Mouse (Mus musculus) liver, embryonic 16.5 days (tissue): ENCODE data around the gene Ccs. TPM values are rescaled to one million over a fixed set of nuclear protein-coding genes. Genes with fewer than 3 reads are reported as not detected.
"Not testable (repeated sequence)": the region's sequence is repeated elsewhere in the genome, so short reads cannot be mapped to it uniquely, and the experiment has no call there.

Experiments
- ATAC-seq: fragments of 200-750 bp; cut with Nextera tagmentation; 2 replicates; pipeline ENCODE4 v1.8.0; 2017; ENCODE audit warnings: low read depth, mild to moderate bottlenecking, moderate number of reproducible peaks, moderate library complexity
- H3K27ac ChIP-seq: fragments of 300-500 bp; sonication (generic); 2 replicates; pipeline ENCODE4 v1.5.1; 2014; ENCODE audit warnings: mild to moderate bottlenecking, low read length
- H3K27me3 ChIP-seq: fragments of 300-500 bp; sonication (generic); 2 replicates; pipeline ENCODE4 v1.6.1; 2014; ENCODE audit warnings: low read depth, low read length, mixed read lengths; ENCODE audit not compliant: control insufficient read depth, insufficient read depth
- H3K36me3 ChIP-seq: fragments of 300-500 bp; sonication (generic); 2 replicates; pipeline ENCODE4 v1.6.1; 2014; ENCODE audit warnings: mild to moderate bottlenecking; ENCODE audit not compliant: control insufficient read depth, insufficient read depth
- H3K4me1 ChIP-seq: fragments of 300-500 bp; sonication (generic); 2 replicates; pipeline ENCODE4 v1.6.1; 2014; ENCODE audit warnings: low read depth, low read length, mixed read lengths; ENCODE audit not compliant: control insufficient read depth
- H3K4me2 ChIP-seq: fragments of 300-500 bp; sonication (generic); 2 replicates; pipeline ENCODE4 v1.6.1; 2014; ENCODE audit warnings: low read depth, low read length, mixed read lengths
- H3K4me3 ChIP-seq: fragments of 300-500 bp; sonication (generic); 2 replicates; pipeline ENCODE4 v1.5.1; 2014; ENCODE audit warnings: low read depth, mild to moderate bottlenecking, low read length
- H3K9ac ChIP-seq: fragments of 300-500 bp; sonication (generic); 2 replicates; pipeline ENCODE4 v1.6.1; 2014; ENCODE audit warnings: low read depth, low read length
- H3K9me3 ChIP-seq: fragments of 300-500 bp; sonication (generic); replicated peaks from 2 replicates; pipeline ENCODE4 v1.6.1; 2016; ENCODE audit warnings: low read length; ENCODE audit not compliant: control insufficient read depth
- WGBS: fragments of 180-500 bp; shearing (Covaris S2); extraction: QIAGEN DNeasy Blood & Tissue Kit; methylation state at CpG from one replicate; pipeline ENCODE4 v1.1.7; 2014; ENCODE audit not compliant: insufficient replicate concordance; 5-methylcytosine and 5-hydroxymethylcytosine counted together
- polyA plus RNA-seq: library from polyadenylated mRNA; unstranded; fragments of >200 nt; fragmentation: Nextera tagmentation; extraction: Ambion mirVana; gene quantifications from 2 replicates; pipeline ENCODE4 v1.2.1, GENCODE M21; 2015

Ccs gene
- polyA plus RNA-seq, result 55.2 and 57.1 TPM in 2 replicates

GRCm38 (mm10) chr19:4839149-4839548, at the start of gene Ccs, which contains the start of gene Ccdc87:
Gene Ccs, minus strand, starts transcription at chr19:4839332.
Gene Ccdc87, plus strand, starts transcription at chr19:4839366.
- H3K27me3 ChIP-seq, result peaks cover 25% of the 10 kb centered on the region
- H3K36me3 ChIP-seq, result no peaks in the 10 kb centered on the region
- peak; percentile 99 for ATAC-seq
- H3K4me2 ChIP-seq, result peak within 1 kb of the TSS; percentile 99
- H3K27ac ChIP-seq, result peak within 1 kb of the TSS; percentile 62
- H3K9ac ChIP-seq, result peak within 1 kb of the TSS; percentile 72
- WGBS, result under 1% methylated on average over 25 of the region's 25 CpGs
- peak within 1 kb of the TSS; percentile 77 for H3K4me3 ChIP-seq
- H3K9me3 ChIP-seq, result no peaks in the 10 kb centered on the region
- H3K4me1 ChIP-seq, result peaks cover 22% of the 10 kb centered on the region

- ATAC-seq, result peak; percentile 89
- H3K4me2 ChIP-seq, result peak overlapping the region; percentile 10
- H3K36me3 ChIP-seq, result no peaks in the 10 kb centered on the region; the same call in 1 of the 2 replicates
- H3K4me1 ChIP-seq, result peaks cover 29% of the 10 kb centered on the region
- WGBS, result 44% methylated on average over 4 of the region's 4 CpGs
- H3K9ac ChIP-seq, result peak overlapping the region; percentile 16; the same call in 1 of the 2 replicates
- peak overlapping the region; percentile 45 for H3K27ac ChIP-seq
- no peaks in the 10 kb centered on the region for H3K27me3 ChIP-seq
- H3K9me3 ChIP-seq, result no peaks in the 10 kb centered on the region
- no peak overlapping the region for H3K4me3 ChIP-seq
These were observed 44.8 kb upstream of the Ccs start for GRCm38 (mm10) chr19:4883961-4884360.

GRCm38 (mm10) chr19:4879324-4879703, 40.2 kb upstream of the Ccs start:
- 46% methylated on average over 10 of the region's 10 CpGs for WGBS
- peak overlapping the region; percentile 80 for H3K4me2 ChIP-seq
- H3K4me1 ChIP-seq, result peaks cover 36% of the 10 kb centered on the region

GRCm38 (mm10) chr19:4878405-4879323, 39.5 kb upstream of the Ccs start, which contains the start of gene Zdhhc24:
Gene Zdhhc24, plus strand, starts transcription at chr19:4878668.
- Histone ChIP-seq H3K27me3 (no peaks in the 10 kb centered on the region; the same call in 1 of the 2 replicates), H3K4me1 (peaks cover 30% of the 10 kb centered on the region), H3K27ac (peak within 1 kb of the TSS; percentile 81), H3K9ac (peak within 1 kb of the TSS; percentile 93), H3K4me3 (peak within 1 kb of the TSS; percentile 79), H3K36me3 (no peaks in the 10 kb centered on the region; the same call in 1 of the 2 replicates), H3K9me3 (no peaks in the 10 kb centered on the region), H3K4me2 (peak within 1 kb of the TSS; percentile 90)
- WGBS, result under 1% methylated on average over 52 of the region's 52 CpGs
- peak; percentile 98 for ATAC-seq

More at GRCm38 (mm10) chr19:4879324-4879703, 40.2 kb upstream of the Ccs start:
- ATAC-seq, result no peak
- Histone ChIP-seq H3K27me3 (no peaks in the 10 kb centered on the region; the same call in 1 of the 2 replicates), H3K4me3 (peak overlapping the region; percentile 79), H3K27ac (peak overlapping the region; percentile 81; the same call in 1 of the 2 replicates), H3K36me3 (no peaks in the 10 kb centered on the region; the same call in 1 of the 2 replicates), H3K9ac (peak overlapping the region; percentile 93), H3K9me3 (no peaks in the 10 kb centered on the region)

GRCm38 (mm10) chr19:4877785-4878184, 38.7 kb upstream of the Ccs start, which contains the start of gene Actn3:
Gene Actn3, minus strand, starts transcription at chr19:4877909.
- Histone ChIP-seq H3K4me1 (peaks cover 26% of the 10 kb centered on the region), H3K4me2 (peak within 1 kb of the TSS; percentile 90)
- 6% methylated on average over 17 of the region's 17 CpGs for WGBS

GRCm38 (mm10) chr19:4876755-4877154, 37.6 kb upstream of the Ccs start:
- peaks cover 26% of the 10 kb centered on the region for H3K4me1 ChIP-seq
- H3K4me3 ChIP-seq, result no peak overlapping the region

More at GRCm38 (mm10) chr19:4877785-4878184, 38.7 kb upstream of the Ccs start, which contains the start of gene Actn3:
- Histone ChIP-seq H3K9me3 (no peaks in the 10 kb centered on the region), H3K27ac (peak within 1 kb of the TSS; percentile 81), H3K27me3 (no peaks in the 10 kb centered on the region; the same call in 1 of the 2 replicates), H3K36me3 (no peaks in the 10 kb centered on the region; the same call in 1 of the 2 replicates), H3K9ac (peak within 1 kb of the TSS; percentile 93), H3K4me3 (peak within 1 kb of the TSS; percentile 79)
- ATAC-seq, result no peak

GRCm38 (mm10) chr19:4876241-4876640, 37.1 kb upstream of the Ccs start:
- 52% methylated on average over 3 of the region's 4 CpGs for WGBS
- Histone ChIP-seq H3K9me3 (no peaks in the 10 kb centered on the region), H3K4me2 (no peak overlapping the region), H3K27ac (no peak overlapping the region), H3K4me1 (peaks cover 22% of the 10 kb centered on the region), H3K36me3 (no peaks in the 10 kb centered on the region), H3K4me3 (no peak overlapping the region), H3K27me3 (no peaks in the 10 kb centered on the region; the same call in 1 of the 2 replicates), H3K9ac (no peak overlapping the region)
- ATAC-seq, result no peak

More at GRCm38 (mm10) chr19:4876755-4877154, 37.6 kb upstream of the Ccs start:
- no peak for ATAC-seq
- Histone ChIP-seq H3K27ac (no peak overlapping the region), H3K9ac (no peak overlapping the region), H3K36me3 (no peaks in the 10 kb centered on the region), H3K27me3 (no peaks in the 10 kb centered on the region; the same call in 1 of the 2 replicates), H3K4me2 (no peak overlapping the region), H3K9me3 (no peaks in the 10 kb centered on the region)
- WGBS, result 64% methylated on average over 3 of the region's 3 CpGs

GRCm38 (mm10) chr19:4874613-4875012, 35.5 kb upstream of the Ccs start:
- H3K4me3 ChIP-seq, H3K27ac ChIP-seq, H3K4me2 ChIP-seq, H3K9ac ChIP-seq, H3K9me3 ChIP-seq, H3K27me3 ChIP-seq, ATAC-seq, H3K36me3 ChIP-seq: not testable (repeated sequence)
- peaks cover 16% of the 10 kb centered on the region for H3K4me1 ChIP-seq
- WGBS, result 71% methylated on average over 1 of the region's 1 CpGs
